Comparison of ENCODE assay signal across 20 mouse cellular contexts in genomic region chr13:98551471-98552020, GRCm38 (mm10). TPM values are rescaled to one million over a fixed set of nuclear protein-coding genes. Genes with fewer than 3 reads are reported as not detected.
"Had no signal": no experiment of that assay in that cellular context is flagged by ENCODE, and none has a peak within 500 bp of the region (broad histone marks: within the 10 kb centered on the region; RNA-seq: fewer than 3 reads in every experiment).

No protein-coding gene starts in this region.

- H3K9me3 ChIP-seq: limb, embryonic 10.5 days; limb, embryonic 13.5 days; liver, embryonic 13.5 days; midbrain, embryonic 12.5 days; neural tube, embryonic 13.5 days; stomach, embryonic 15.5 days had no signal

- H3K36me3 ChIP-seq: limb, embryonic 10.5 days; limb, embryonic 13.5 days; liver, embryonic 13.5 days; midbrain, embryonic 12.5 days; neural tube, embryonic 13.5 days; stomach, embryonic 15.5 days had no signal

- H3K9ac ChIP-seq: limb, embryonic 13.5 days; liver, embryonic 13.5 days; midbrain, embryonic 12.5 days; neural tube, embryonic 13.5 days; stomach, embryonic 15.5 days had no signal

- ATAC-seq: midbrain, embryonic 16.5 days had no signal

- DNase-seq: kidney, postnatal 14 days; kidney, postnatal 4 days; layer of hippocampus, adult 9-11 months; liver; liver, embryonic 13.5 days; lung, adult 2 months; lung, postnatal 14 days; retina, postnatal 1 day; right cerebral cortex, postnatal 25 days; spleen, adult 18-20 months; thymus, postnatal 25 days had no signal

- H3K27me3 ChIP-seq: liver, embryonic 13.5 days; neural tube, embryonic 13.5 days; stomach, embryonic 15.5 days had no signal

- H3K4me1 ChIP-seq: liver, embryonic 13.5 days; stomach, embryonic 15.5 days had no signal

- H3K27ac ChIP-seq: layer of hippocampus, adult 2 months; limb, embryonic 10.5 days; limb, embryonic 13.5 days; liver, embryonic 13.5 days; macrophage; midbrain, embryonic 12.5 days; neural tube, embryonic 13.5 days; stomach, embryonic 15.5 days had no signal

- H3K4me2 ChIP-seq: liver, embryonic 13.5 days; midbrain, embryonic 12.5 days; neural tube, embryonic 13.5 days; stomach, embryonic 15.5 days had no signal

- H3K4me3 ChIP-seq: layer of hippocampus, adult 2 months; limb, embryonic 10.5 days; limb, embryonic 13.5 days; liver, embryonic 13.5 days; midbrain, embryonic 12.5 days; myocyte; neural tube, embryonic 13.5 days; stomach, embryonic 15.5 days had no signal

RNA-seq across cellular contexts. Expression of gene Gm10320, which starts 59.7 kb away (rescaled TPM):
- polyA plus RNA-seq: macrophage had no signal
